Mouse (Mus musculus) liver, embryonic 11.5 days (tissue): Measurements from ENCODE around the gene Fhad1. TPM values are rescaled to one million over a fixed set of nuclear protein-coding genes. Genes with fewer than 3 reads are reported as not detected.

Source experiments
- ATAC-seq: fragments of 200-750 bp; cut with Nextera tagmentation; replicated peaks from 2 replicates; pipeline ENCODE4 v1.8.0; 2017; ENCODE audit warnings: moderate number of reproducible peaks, mild to moderate bottlenecking, moderate TSS enrichment, moderate library complexity; ENCODE audit not compliant: low FRiP score
- DNase-seq: peaks from one replicate; pipeline ENCODE4 v3.0.0-alpha.2; 2017; ENCODE audit warnings: low spot score
- H3K27ac ChIP-seq: fragments of 300-500 bp; sonication (generic); 2 replicates; pipeline ENCODE4 v1.5.1; 2014; ENCODE audit warnings: mild to moderate bottlenecking, low read depth, low read length, control low read depth
- H3K27me3 ChIP-seq: fragments of 300-500 bp; sonication (generic); replicated peaks from 2 replicates; pipeline ENCODE4 v1.6.1; 2014; ENCODE audit warnings: low read length, mixed read lengths; ENCODE audit not compliant: control insufficient read depth, insufficient read depth
- H3K36me3 ChIP-seq: fragments of 300-500 bp; sonication (generic); 2 replicates; pipeline ENCODE4 v1.6.1; 2014; ENCODE audit warnings: mild to moderate bottlenecking, low read length, moderate library complexity, mixed read lengths; ENCODE audit not compliant: control insufficient read depth, insufficient read depth
- H3K4me1 ChIP-seq: fragments of 300-500 bp; sonication (generic); replicated peaks from 2 replicates; pipeline ENCODE4 v1.6.1; 2014; ENCODE audit warnings: low read length, mixed read lengths; ENCODE audit not compliant: control insufficient read depth, insufficient read depth
- H3K4me2 ChIP-seq: fragments of 300-500 bp; sonication (generic); 2 replicates; pipeline ENCODE4 v1.6.1; 2014; ENCODE audit warnings: mild to moderate bottlenecking, control low read depth, moderate library complexity
- H3K4me3 ChIP-seq: fragments of 300-500 bp; sonication (generic); 2 replicates; pipeline ENCODE4 v1.5.1; 2014; ENCODE audit warnings: low read depth, low read length, control low read depth
- H3K9ac ChIP-seq: fragments of 300-500 bp; sonication (generic); 2 replicates; pipeline ENCODE4 v1.6.1; 2014; ENCODE audit warnings: low read depth, low read length, control low read depth
- H3K9me3 ChIP-seq: fragments of 300-500 bp; sonication (generic); 2 replicates; pipeline ENCODE4 v1.6.1; 2016; ENCODE audit warnings: low read length, inconsistent platforms, mixed read lengths; ENCODE audit not compliant: control insufficient read depth
- WGBS: fragments of 180-500 bp; shearing (Covaris S2); extraction: QIAGEN DNeasy Blood & Tissue Kit; methylation state at CpG from one replicate; pipeline ENCODE4 v1.1.7; 2014; 5-methylcytosine and 5-hydroxymethylcytosine counted together
- polyA plus RNA-seq: library from polyadenylated mRNA; unstranded; fragments of >200 nt; fragmentation: Nextera tagmentation; extraction: Ambion mirVana; gene quantifications from 2 replicates; pipeline ENCODE4 v1.2.1, GENCODE M21; 2014

The Fhad1 gene
- 0.69 and 1.8 TPM in 2 replicates for polyA plus RNA-seq

DNA sequence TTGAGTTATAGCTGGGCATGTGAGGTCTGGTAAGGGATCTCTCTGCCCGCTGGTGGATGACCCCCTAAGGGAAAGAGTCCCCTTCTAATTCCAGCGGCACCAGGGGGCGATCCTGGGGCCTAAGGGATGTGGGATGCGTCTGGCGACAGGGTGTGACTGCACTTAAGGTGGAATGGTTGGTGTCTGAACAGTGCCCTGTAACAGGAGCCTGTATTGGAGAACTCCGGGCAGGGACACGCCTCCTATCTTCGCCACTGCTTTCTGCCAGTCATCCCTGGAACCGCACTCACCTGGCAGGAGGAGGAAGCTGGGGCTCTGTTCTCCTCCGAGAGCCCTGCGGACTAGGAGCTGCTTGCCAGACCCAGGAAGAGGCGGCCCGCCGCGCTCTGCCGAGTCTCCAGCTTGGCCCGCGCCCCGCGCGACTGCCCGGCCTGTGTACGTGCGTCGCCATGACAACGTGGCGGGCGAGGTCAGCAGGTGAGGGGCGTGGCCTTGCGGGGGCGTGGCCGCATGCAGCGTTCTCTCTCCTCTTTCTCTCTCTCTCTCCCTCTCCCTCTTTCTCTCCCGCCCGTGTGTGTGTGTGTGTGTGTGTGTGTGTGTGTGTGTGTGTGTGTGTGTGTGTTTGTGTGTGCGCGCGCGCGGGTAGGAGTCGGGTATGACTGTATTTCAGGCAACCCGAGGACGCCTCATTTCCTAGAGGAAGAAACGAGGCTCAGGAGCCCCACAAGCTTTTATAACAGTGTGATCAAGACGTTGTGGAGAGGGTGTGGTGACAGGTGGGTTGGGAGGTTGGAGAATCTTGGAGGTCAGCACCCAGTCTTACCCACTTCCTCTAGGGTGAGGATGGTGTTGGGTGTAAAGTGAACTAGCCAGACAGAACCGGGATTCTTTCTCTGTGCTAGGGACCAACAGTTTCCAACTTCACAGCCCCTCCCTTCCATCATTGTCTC, at the start of gene Fhad1:
Gene Fhad1, minus strand, starts transcription at position 424 of the 950 bp plus-strand sequence.
- 2% methylated on average over 46 of the region's 46 CpGs for WGBS
- peak; percentile 72 for ATAC-seq
- Histone ChIP-seq H3K4me1 (peaks cover 9% of the 10 kb centered on the region), H3K9ac (peak within 1 kb of the TSS; percentile 20; the same call in 1 of the 2 replicates), H3K4me3 (peak within 1 kb of the TSS; percentile 40), H3K9me3 (no peaks in the 10 kb centered on the region), H3K27ac (no peak within 1 kb of the TSS), H3K27me3 (peaks cover 34% of the 10 kb centered on the region), H3K36me3 (no peaks in the 10 kb centered on the region), H3K4me2 (peak within 1 kb of the TSS; percentile 62)
- peak; percentile 70 for DNase-seq

DNA sequence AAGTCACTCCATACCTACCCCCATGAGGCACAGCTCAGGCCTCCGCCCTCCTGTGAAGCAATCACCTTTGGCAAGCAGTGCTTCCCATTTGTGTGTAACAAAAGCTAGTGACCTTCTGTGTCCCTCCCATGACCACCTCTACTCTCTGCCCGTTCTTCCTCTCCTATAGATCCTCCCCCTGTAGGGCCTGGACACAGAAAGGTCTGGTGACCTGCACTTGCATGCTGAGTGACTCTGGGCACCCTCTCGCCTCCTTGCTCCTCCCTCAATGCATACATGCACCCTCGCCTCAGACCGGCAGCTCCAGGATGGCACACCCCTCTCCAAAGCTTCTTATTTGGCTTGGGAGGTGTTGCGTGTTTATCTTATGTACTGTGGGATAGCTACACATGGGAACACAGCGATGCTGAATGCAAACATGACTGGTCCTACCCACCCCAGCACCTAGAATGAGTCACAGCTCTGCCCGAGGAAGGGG, 48.2 kb upstream of the Fhad1 start:
- Histone ChIP-seq H3K4me2 (no peak overlapping the region), H3K4me1 (peaks cover 20% of the 10 kb centered on the region), H3K36me3 (no peaks in the 10 kb centered on the region), H3K9ac (no peak overlapping the region), H3K4me3 (no peak overlapping the region), H3K27ac (no peak overlapping the region), H3K27me3 (0 out of 2 replicates have a peak, but pooled peaks cover 4% of the 10 kb centered on the region), H3K9me3 (no peaks in the 10 kb centered on the region)
- WGBS = 81% methylated on average over 8 of the region's 8 CpGs
- DNase-seq (no peak), ATAC-seq (0 out of 2 replicates have a peak, but pooled peaks have one; percentile 29)

- no peaks in the 10 kb centered on the region for H3K36me3 ChIP-seq
- DNase-seq = no peak
- ATAC-seq = no peak
- no peak overlapping the region for H3K4me2 ChIP-seq
- WGBS = 77% methylated on average over 23 of the region's 23 CpGs
- H3K27ac ChIP-seq = no peak overlapping the region
- peaks cover 20% of the 10 kb centered on the region for H3K4me1 ChIP-seq
- H3K27me3 ChIP-seq = no peaks in the 10 kb centered on the region
- no peaks in the 10 kb centered on the region for H3K9me3 ChIP-seq
- no peak overlapping the region for H3K4me3 ChIP-seq
- no peak overlapping the region for H3K9ac ChIP-seq
Observed at GRCm38 (mm10) chr4:142061485-142062240, 46.8 kb upstream of the Fhad1 start.

- no peak for ATAC-seq
- Histone ChIP-seq H3K27ac (no peak overlapping the region), H3K9me3 (no peaks in the 10 kb centered on the region), H3K4me2 (no peak overlapping the region), H3K9ac (no peak overlapping the region), H3K4me1 (peaks cover 14% of the 10 kb centered on the region), H3K27me3 (no peaks in the 10 kb centered on the region), H3K36me3 (no peaks in the 10 kb centered on the region), H3K4me3 (no peak overlapping the region)
- no peak for DNase-seq
- 70% methylated on average over 18 of the region's 18 CpGs for WGBS
Observed at GRCm38 (mm10) chr4:142060455-142061378, 45.8 kb upstream of the Fhad1 start.

GRCm38 (mm10) chr4:142059841-142060193, 44.9 kb upstream of the Fhad1 start:
- H3K4me3 ChIP-seq = no peak overlapping the region
- no peaks in the 10 kb centered on the region for H3K9me3 ChIP-seq
- H3K36me3 ChIP-seq = no peaks in the 10 kb centered on the region
- H3K4me2 ChIP-seq = no peak overlapping the region
- ATAC-seq (no peak), DNase-seq (no peak)
- H3K27me3 ChIP-seq = no peaks in the 10 kb centered on the region
- 87% methylated on average over 8 of the region's 8 CpGs for WGBS
- H3K9ac ChIP-seq = no peak overlapping the region
- no peak overlapping the region for H3K27ac ChIP-seq
- H3K4me1 ChIP-seq = peaks cover 6% of the 10 kb centered on the region

- 85% methylated on average over 13 of the region's 13 CpGs for WGBS
- H3K27me3 ChIP-seq = no peaks in the 10 kb centered on the region
- H3K4me2 ChIP-seq = no peak overlapping the region
- H3K9ac ChIP-seq = no peak overlapping the region
- DNase-seq (no peak), ATAC-seq (no peak)
- H3K36me3 ChIP-seq = no peaks in the 10 kb centered on the region
- H3K27ac ChIP-seq = no peak overlapping the region
- H3K9me3 ChIP-seq = no peaks in the 10 kb centered on the region
- no peak overlapping the region for H3K4me3 ChIP-seq
- peaks cover 9% of the 10 kb centered on the region for H3K4me1 ChIP-seq
Observed at GRCm38 (mm10) chr4:142059113-142059840, 44.4 kb upstream of the Fhad1 start.

GRCm38 (mm10) chr4:142057529-142058216, 42.8 kb upstream of the Fhad1 start:
- Histone ChIP-seq H3K4me3 (no peak overlapping the region), H3K27ac (no peak overlapping the region), H3K9ac (no peak overlapping the region), H3K4me1 (peaks cover 12% of the 10 kb centered on the region), H3K4me2 (no peak overlapping the region), H3K9me3 (no peaks in the 10 kb centered on the region), H3K27me3 (no peaks in the 10 kb centered on the region), H3K36me3 (no peaks in the 10 kb centered on the region)
- DNase-seq (no peak), ATAC-seq (no peak)
- WGBS = 85% methylated on average over 22 of the region's 22 CpGs
